Mouse (Mus musculus) kidney, adult 2 months (tissue): ENCODE measurements at regions not wholly inside any gene's neighbourhood (a gene's known extent, or its start where the extent isn't known, plus 50 kb on each side); places are given as distances from the start of the nearest gene placed in this dataset.

ENCODE experiments used
- CTCF ChIP-seq: fragments of 200-500 bp; conservative IDR thresholded peaks from 2 replicates; pipeline ENCODE4 v1.5.1; 2011; ENCODE audit warnings: low read depth, mild to moderate bottlenecking, control low read depth, low read length, moderate library complexity, mixed read lengths; ENCODE audit not compliant: insufficient read depth, insufficient read length
- POLR2A ChIP-seq: fragments of 200-500 bp; IDR thresholded peaks from one replicate; pipeline ENCODE4 v1.6.1; 2011; ENCODE audit warnings: low read depth, low read length, control low read depth

DNA sequence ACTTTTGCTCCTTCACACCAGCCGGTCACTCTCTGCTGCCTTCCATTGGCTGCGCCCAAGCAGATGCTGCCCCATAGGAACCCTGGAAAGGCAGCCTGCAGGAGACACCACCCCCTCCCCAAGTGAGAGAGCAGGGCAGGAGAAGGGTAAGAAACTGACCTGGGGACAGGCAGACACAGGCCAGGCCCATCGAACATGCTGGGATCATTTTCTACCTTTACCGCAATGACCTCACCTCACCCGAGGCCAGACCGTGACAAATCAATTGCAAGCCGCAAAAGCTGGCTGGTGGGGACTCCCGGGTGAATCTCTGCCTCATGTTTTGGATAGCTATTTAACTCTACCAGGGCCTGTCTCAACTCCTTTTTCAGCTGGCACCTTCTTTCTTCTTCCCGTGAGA is 168.9 kb downstream of the Zfp365 start:
- TF ChIP-seq POLR2A = no peak
- no peak for TF ChIP-seq CTCF
